Mouse (Mus musculus) midbrain, embryonic 16.5 days (tissue): ENCODE measurements at regions not wholly inside any gene's neighbourhood (a gene's known extent, or its start where the extent isn't known, plus 50 kb on each side); places are given as distances from the start of the nearest gene placed in this dataset.

Source experiments
- ATAC-seq: fragments of 200-750 bp; cut with Nextera tagmentation; 2 replicates; pipeline ENCODE4 v1.8.0; 2017; ENCODE audit warnings: moderate TSS enrichment
- H3K27ac ChIP-seq: fragments of 300-500 bp; sonication (generic); 2 replicates; pipeline ENCODE4 v1.5.1; 2014; ENCODE audit warnings: mild to moderate bottlenecking, low read length, mixed read lengths
- H3K27me3 ChIP-seq: fragments of 300-500 bp; sonication (generic); 2 replicates; pipeline ENCODE4 v1.6.1; 2014; ENCODE audit warnings: low read depth, low read length, mixed read lengths; ENCODE audit not compliant: control insufficient read depth, insufficient read depth
- H3K36me3 ChIP-seq: fragments of 300-500 bp; sonication (generic); 2 replicates; pipeline ENCODE4 v1.6.1; 2014; ENCODE audit warnings: mild to moderate bottlenecking, low read length, moderate library complexity, mixed read lengths; ENCODE audit not compliant: control insufficient read depth, insufficient read depth
- H3K4me1 ChIP-seq: fragments of 300-500 bp; sonication (generic); 2 replicates; pipeline ENCODE4 v1.6.1; 2014; ENCODE audit warnings: mild to moderate bottlenecking, low read length, mixed read lengths; ENCODE audit not compliant: control insufficient read depth, insufficient read depth
- H3K4me2 ChIP-seq: fragments of 300-500 bp; sonication (generic); 2 replicates; pipeline ENCODE4 v1.6.1; 2014; ENCODE audit warnings: mild to moderate bottlenecking, low read length, mixed read lengths
- H3K4me3 ChIP-seq: fragments of 300-500 bp; sonication (generic); 2 replicates; pipeline ENCODE4 v1.5.1; 2014; ENCODE audit warnings: low read depth, mild to moderate bottlenecking, low read length, moderate library complexity, mixed read lengths
- H3K9ac ChIP-seq: fragments of 300-500 bp; sonication (generic); 2 replicates; pipeline ENCODE4 v1.6.1; 2014; ENCODE audit warnings: low read depth, low read length, mixed read lengths
- H3K9me3 ChIP-seq: fragments of 300-500 bp; sonication (generic); replicated peaks from 2 replicates; pipeline ENCODE4 v1.6.1; 2014; ENCODE audit warnings: mild to moderate bottlenecking, low read length, mixed read lengths; ENCODE audit not compliant: control insufficient read depth, poor library complexity, severe bottlenecking
- WGBS: fragments of 180-500 bp; shearing (Covaris S2); extraction: QIAGEN DNeasy Blood & Tissue Kit; methylation state at CpG from one replicate; pipeline ENCODE4 v1.1.7; 2014; 5-methylcytosine and 5-hydroxymethylcytosine counted together

DNA sequence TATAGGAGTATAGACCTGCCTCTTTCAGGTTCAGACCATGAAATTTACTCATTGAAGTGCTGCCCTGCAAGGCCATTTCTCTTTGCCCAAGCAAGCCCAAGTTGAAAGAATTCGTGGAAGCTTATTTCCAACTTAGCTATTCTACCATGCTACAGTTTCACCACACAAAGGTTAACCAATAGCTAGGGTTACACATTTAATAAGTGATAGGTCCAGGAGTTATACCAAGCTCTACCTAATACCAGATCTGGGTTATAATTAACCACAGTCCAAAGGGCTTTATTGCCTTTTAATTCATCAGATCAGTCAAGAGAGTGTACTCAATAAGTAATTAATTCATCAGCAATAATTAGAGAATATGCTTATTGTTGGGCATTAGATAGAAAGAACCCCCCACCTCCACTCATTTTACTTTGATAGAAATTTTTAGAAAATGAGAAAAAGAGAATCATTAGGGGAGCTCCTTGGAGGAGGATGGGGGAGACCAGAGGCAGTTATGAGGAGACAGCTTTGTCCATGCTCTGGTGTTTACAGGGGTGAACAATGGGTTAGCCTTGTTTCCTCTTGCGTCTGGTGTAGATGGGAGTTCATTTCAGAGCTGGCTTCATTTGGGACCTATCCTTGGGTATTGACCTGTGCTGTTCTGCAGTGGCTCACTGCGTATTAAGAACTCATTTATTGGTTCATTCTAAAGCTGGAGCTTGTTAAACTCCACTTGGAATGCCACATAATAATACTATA lies 177.8 kb upstream of the Tet2 start:
- H3K4me3 ChIP-seq = no peak overlapping the region
- H3K36me3 ChIP-seq = no peaks in the 10 kb centered on the region
- no peak for ATAC-seq
- no peaks in the 10 kb centered on the region for H3K9me3 ChIP-seq
- no peak overlapping the region for H3K4me2 ChIP-seq
- WGBS = 89% methylated on average over 3 of the region's 3 CpGs
- no peaks in the 10 kb centered on the region for H3K27me3 ChIP-seq
- H3K4me1 ChIP-seq = no peaks in the 10 kb centered on the region
- no peak overlapping the region for H3K9ac ChIP-seq
- H3K27ac ChIP-seq = no peak overlapping the region

DNA sequence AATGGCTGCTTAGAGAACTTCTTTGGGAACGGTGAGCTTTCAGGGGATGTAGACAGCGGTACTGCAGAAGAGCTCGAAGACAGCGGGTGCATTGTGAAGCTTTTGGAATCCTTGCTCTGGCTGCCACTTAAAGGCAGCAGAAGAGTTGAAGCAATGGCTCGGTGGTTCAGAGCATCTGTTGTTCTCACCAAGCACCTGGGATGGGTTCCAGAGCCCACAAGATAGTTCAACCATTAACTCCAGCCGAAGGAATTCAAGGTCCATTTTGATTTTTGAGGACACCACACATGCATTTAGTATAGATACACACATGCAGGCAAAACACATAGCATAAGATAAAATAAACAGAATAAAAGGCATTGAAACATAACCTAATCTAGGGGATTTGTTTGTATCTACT lies 181.9 kb upstream of the Tet2 start:
- Histone ChIP-seq H3K9ac (no peak overlapping the region), H3K27ac (no peak overlapping the region), H3K9me3 (no peaks in the 10 kb centered on the region), H3K4me2 (no peak overlapping the region), H3K36me3 (no peaks in the 10 kb centered on the region), H3K4me3 (no peak overlapping the region), H3K4me1 (no peaks in the 10 kb centered on the region), H3K27me3 (no peaks in the 10 kb centered on the region)
- WGBS = 90% methylated on average over 6 of the region's 6 CpGs
- ATAC-seq = no peak

DNA sequence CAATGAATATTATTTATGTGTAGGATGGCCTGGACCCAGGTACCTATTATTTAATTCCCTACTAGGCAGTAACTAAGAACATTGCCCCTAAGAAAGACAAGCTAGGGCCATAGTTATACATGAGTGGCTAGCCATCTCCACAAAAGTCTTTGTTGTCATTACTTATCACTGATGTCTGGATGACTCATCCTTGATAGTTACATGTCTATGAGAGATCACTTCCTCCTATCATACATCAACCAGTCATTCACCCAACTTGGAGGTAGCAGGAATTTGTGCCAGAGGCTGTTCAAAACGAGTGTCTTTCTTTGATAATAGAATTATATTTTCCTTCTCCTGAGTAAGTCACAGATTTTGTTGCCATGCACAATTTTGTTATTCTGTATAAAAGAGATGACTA lies 190.7 kb upstream of the Tet2 start:
- Histone ChIP-seq H3K4me3 (no peak overlapping the region), H3K4me2 (no peak overlapping the region), H3K27ac (no peak overlapping the region), H3K4me1 (no peaks in the 10 kb centered on the region), H3K36me3 (no peaks in the 10 kb centered on the region), H3K27me3 (no peaks in the 10 kb centered on the region), H3K9me3 (no peaks in the 10 kb centered on the region), H3K9ac (no peak overlapping the region)
- 76% methylated on average over 1 of the region's 1 CpGs for WGBS
- ATAC-seq = no peak

DNA sequence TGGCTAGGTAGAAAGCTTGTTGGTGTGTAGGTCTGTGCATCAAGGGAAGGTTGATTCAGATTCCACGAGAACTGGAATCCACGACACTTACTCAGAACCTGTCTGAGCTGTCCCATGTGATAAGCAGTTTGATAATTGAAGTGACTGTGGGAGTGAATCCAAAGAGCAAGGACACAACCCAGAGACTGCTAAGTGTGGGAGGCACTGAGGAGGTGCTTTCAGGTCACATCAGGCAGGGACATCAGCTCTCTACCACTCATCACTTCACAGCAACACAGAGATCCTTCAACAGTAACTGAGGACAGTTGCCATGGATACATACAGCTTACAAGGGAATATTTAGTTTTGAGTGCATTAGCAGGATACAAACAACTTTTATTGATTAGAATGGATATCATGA lies 194.0 kb upstream of the Tet2 start:
- Histone ChIP-seq H3K9ac (no peak overlapping the region), H3K9me3 (no peaks in the 10 kb centered on the region), H3K4me1 (no peaks in the 10 kb centered on the region), H3K36me3 (no peaks in the 10 kb centered on the region), H3K4me3 (no peak overlapping the region), H3K4me2 (no peak overlapping the region), H3K27me3 (no peaks in the 10 kb centered on the region), H3K27ac (no peak overlapping the region)
- whole genome bisulfite sequencing = 96% methylated on average over 2 of the region's 2 CpGs
- no peak for ATAC-seq

DNA sequence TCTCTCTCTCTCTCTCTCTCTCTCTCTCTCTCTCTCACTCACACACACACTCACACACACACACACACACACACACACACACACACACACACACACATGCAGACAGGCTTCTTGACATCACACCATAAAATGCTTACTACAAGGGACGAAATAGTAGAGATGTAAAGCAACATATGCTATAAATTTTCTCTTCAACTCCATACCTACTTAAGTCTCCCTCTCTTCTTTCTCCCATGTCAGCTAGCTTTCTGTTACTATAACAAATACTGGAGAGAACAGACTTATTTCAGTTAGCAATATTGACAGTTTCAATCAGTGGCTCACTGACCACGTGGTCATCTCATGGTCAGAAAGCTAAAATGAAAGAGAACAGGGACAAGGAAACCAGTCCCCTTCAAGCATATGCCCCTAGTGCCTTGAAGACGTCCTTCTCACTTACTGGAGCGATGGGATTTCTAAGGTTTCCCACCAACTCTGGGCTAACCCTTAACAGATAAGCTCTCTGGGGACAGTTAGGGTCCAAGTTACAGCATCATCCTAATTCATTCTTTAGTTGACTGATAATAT lies 199.7 kb upstream of the Tet2 start:
- 85% methylated on average over 4 of the region's 4 CpGs for WGBS
- Histone ChIP-seq H3K4me1 (no peaks in the 10 kb centered on the region), H3K36me3 (no peaks in the 10 kb centered on the region), H3K4me2 (no peak overlapping the region), H3K9me3 (no peaks in the 10 kb centered on the region), H3K4me3 (no peak overlapping the region), H3K27ac (no peak overlapping the region), H3K9ac (no peak overlapping the region), H3K27me3 (no peaks in the 10 kb centered on the region)
- ATAC-seq = no peak

DNA sequence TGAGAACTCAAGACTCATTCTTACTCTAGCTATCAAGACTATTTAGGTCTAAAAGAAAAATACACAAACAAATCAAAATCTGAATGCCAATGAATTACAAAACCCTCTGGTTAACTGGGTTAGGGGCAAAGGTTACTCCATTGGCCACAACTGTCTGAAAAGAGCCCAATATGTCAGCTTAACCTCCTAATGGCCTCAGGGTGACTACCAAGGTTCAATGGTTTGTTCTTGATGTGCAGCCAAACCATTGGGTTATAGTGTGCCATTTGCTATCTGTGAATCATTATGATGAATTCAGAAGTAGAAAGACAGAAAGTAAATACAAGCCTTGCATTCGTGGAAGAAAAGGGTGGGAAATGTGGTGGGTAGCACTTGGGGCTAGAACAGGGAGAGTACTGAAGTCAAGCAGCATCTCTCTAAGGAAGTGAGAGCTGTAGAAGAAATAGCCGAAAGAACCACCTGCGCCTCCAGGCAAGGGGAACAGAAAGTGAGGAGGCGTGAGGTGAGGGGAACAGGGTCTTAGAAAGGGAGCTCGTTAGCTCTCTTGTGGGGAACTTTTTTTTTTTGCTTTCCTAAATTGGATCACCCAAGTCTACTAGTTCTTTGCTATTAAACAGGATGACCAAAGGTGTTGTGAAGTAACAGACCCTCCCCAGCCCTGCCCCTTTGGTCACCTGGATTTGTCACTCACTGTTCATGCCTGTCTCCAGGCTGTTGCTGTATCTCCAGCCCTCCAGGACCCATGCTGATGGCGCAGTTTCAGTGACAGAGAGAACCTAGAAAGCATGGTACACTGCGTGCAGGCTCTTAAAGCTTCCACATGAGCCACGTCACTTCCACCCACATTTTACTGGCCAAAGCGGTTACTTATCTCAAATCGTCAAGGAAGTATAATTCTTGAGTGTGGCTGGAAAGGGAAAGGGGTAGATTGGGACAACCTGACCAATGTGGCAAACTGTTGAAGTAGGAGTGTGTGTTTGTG lies 204.1 kb upstream of the Tet2 start:
- Histone ChIP-seq H3K4me1 (peaks cover 4% of the 10 kb centered on the region), H3K36me3 (no peaks in the 10 kb centered on the region), H3K27ac (no peak overlapping the region), H3K27me3 (no peaks in the 10 kb centered on the region), H3K4me2 (no peak overlapping the region), H3K4me3 (no peak overlapping the region), H3K9ac (no peak overlapping the region), H3K9me3 (no peaks in the 10 kb centered on the region)
- 93% methylated on average over 10 of the region's 10 CpGs for WGBS
- no peak for ATAC-seq

DNA sequence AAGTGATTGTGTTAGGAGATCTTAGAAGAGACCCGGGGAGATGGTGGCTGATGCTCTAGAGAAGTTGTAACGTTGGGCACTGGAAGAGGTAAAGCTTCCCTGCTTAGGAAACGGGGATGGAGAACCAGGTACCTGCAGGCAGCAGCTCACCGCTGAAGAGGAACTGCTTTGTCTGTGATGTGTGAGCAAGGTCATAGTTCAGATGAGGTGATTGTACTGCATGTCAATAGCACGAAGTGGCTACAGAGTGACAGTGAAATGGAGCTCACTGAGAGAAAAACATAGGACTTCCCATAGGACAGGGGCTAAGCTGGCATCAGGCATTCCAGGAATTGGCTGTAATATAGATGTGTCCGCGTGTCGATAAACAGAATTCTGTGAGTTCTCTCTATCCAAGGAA lies 205.1 kb upstream of the Tet2 start:
- H3K27ac ChIP-seq = no peak overlapping the region
- H3K4me1 ChIP-seq = peaks cover 12% of the 10 kb centered on the region
- no peak overlapping the region for H3K4me2 ChIP-seq
- no peak overlapping the region for H3K9ac ChIP-seq
- 81% methylated on average over 8 of the region's 8 CpGs for WGBS
- H3K9me3 ChIP-seq = no peaks in the 10 kb centered on the region
- no peaks in the 10 kb centered on the region for H3K36me3 ChIP-seq
- no peak for ATAC-seq
- no peak overlapping the region for H3K4me3 ChIP-seq
- H3K27me3 ChIP-seq = no peaks in the 10 kb centered on the region

DNA sequence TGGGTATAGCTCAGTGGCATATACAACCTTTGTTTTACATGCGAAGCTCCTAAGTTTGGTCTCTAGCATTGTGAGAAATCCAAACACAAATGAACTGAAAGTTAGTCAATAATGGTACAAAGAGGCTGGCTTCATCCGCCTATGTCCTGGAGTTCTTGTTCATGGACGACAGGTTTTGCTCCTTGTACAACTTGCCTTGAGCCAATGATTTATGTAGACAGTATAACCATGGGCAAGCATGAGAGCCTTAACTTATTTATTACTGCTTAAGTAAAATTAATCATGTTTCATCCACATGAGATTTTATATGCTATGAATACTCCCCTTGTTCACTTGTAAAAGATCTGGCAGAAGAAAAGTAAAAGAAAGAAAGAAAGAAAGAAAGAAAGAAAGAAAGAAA lies 205.7 kb upstream of the Tet2 start:
- Histone ChIP-seq H3K9me3 (no peaks in the 10 kb centered on the region), H3K9ac (no peak overlapping the region), H3K4me3 (no peak overlapping the region), H3K4me2 (no peak overlapping the region), H3K27ac (no peak overlapping the region), H3K27me3 (no peaks in the 10 kb centered on the region), H3K36me3 (no peaks in the 10 kb centered on the region), H3K4me1 (peaks cover 14% of the 10 kb centered on the region)
- no peak for ATAC-seq
- WGBS = 83% methylated on average over 3 of the region's 3 CpGs

DNA sequence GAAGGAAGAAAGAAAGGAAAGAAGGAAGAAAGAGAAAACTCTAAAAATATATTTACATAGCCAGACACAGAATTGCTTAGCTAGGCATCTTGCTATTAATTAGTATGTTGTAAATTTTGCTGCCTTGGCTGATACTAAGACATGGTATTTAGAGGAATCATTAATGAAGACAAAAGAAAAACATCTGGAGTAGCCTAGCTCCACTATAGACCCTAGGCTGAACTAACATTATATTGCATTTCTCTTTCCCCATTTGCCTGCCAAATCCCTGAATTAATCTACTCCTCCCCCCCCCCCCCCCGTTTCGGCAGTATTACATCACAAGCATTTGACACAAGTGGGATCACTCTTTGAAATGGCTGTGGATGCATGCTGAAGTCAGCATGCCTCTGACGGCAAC lies 206.1 kb upstream of the Tet2 start:
- H3K4me3 ChIP-seq = no peak overlapping the region
- no peaks in the 10 kb centered on the region for H3K9me3 ChIP-seq
- H3K9ac ChIP-seq = no peak overlapping the region
- H3K27ac ChIP-seq = no peak overlapping the region
- no peak for ATAC-seq
- H3K4me2 ChIP-seq = no peak overlapping the region
- WGBS = 41% methylated on average over 3 of the region's 3 CpGs
- no peaks in the 10 kb centered on the region for H3K36me3 ChIP-seq
- H3K4me1 ChIP-seq = peaks cover 14% of the 10 kb centered on the region
- no peaks in the 10 kb centered on the region for H3K27me3 ChIP-seq
